Mouse (Mus musculus) left cerebral cortex, postnatal 14 days (tissue): ENCODE data around the gene Tspyl1. TPM values are rescaled to one million over a fixed set of nuclear protein-coding genes. Genes with fewer than 3 reads are reported as not detected.

Experiments
- DNase-seq, 2 experiments: peaks; one replicate each; pipeline ENCODE4 v3.0.0; 2021 to 2022; ENCODE audit warnings: low spot score in 2 of 2, mixed read lengths in 1 of 2
- intact Hi-C: fragments of 180-260 bp; cut with DNase I; formaldehyde crosslinking; loops from one replicate; pipeline ENCODE4 v1.15.1; 2025
- total RNA-seq, 2 experiments: library from RNA; stranded (reverse); gene quantifications; 2 replicates each; pipeline ENCODE4 v1.2.3; 2021

The Tspyl1 gene
- total RNA-seq, 2 experiments from 2014 or later = 122 to 124 TPM

DNA sequence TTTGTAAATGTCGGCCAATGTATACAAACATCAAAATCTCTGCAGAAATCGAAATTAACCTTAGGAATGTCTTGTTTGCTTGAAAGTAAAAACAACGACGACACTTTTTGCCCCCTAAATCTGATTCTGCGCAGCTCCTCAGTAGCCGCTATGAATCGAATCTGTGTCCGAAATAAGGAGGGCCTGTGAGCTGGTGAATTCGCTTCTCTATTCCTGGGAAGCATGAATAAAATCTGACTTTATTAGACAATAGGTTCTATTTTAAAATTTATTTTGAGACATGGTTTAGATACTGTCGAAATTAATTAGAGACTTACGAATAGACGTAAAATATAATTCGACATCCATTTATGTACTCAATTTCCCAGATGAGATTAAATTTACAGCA is 14.9 kb downstream of the Tspyl1 start:
- DNase-seq = no peak
- intact Hi-C loops = loop anchor here (2.0 kb wide), 1 partner anchor 14 kb away; the partner anchor contains the start of gene Tspyl1

DNA sequence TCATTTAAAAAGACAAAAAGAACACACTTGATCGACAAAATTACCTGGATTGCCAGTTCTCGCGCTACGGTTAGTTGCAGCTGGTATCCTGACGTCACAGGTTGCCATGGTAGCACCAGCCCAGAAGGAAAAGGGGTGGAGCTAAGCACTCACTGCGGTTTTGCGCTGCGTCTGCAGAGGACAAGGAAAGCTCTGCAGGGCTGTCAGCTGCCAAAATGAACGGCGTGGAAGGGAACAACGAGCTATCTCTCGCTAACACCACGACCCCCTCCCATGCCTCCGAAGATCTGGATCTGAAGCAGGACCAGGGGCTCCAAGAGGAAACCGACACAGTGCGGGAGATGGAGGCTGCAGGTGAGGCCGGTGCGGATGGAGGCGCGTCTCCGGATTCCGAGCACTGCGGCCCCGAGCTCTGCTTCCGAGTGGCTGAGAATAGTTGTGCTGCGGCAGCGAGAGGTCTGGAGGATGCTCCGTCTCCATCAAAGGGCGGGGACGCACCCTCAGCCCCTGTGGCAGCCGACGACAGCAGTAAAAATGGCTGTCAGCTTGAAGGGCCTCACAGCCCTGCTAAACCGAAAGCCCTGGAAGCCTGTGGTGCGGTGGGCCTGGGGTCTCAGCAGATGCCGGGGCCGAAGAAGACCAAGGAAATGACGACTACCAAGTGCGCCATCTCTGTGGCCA is 15.4 kb downstream of the Tspyl1 start, which contains the start of gene Tspyl4:
Tspyl4 (plus strand) TSS at position 144 of the 681 bp plus-strand sequence.
- intact Hi-C loops = loop anchor here (2.0 kb wide), 1 partner anchor 15 kb away; the partner anchor contains the start of gene Tspyl1
- DNase-seq = peak; percentile 96 to 97

DNA sequence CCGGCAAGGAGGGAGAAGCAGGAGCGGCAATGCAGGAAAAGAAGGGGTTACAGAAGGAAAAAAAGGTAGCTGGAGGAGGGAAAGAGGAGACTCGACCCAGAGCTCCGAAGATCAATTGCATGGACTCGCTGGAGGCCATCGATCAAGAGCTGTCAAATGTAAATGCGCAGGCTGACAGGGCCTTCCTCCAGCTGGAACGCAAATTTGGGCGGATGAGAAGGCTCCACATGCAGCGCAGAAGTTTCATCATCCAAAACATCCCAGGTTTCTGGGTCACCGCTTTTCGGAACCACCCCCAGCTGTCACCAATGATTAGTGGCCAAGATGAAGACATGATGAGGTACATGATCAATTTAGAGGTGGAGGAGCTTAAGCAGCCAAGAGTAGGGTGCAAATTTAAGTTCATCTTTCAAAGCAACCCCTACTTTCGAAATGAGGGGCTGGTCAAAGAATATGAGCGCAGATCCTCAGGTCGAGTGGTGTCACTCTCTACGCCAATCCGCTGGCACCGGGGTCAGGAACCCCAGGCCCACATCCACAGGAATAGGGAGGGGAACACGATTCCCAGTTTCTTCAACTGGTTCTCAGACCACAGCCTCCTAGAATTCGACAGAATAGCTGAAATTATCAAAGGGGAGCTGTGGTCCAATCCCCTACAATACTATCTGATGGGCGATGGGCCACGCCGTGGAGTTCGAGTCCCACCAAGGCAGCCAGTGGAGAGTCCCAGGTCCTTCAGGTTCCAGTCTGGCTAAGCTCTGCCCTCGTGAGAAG is 16.2 kb downstream of the Tspyl1 start:
- intact Hi-C loops = loop anchor here (2.0 kb wide), 1 partner anchor 15 kb away; the partner anchor contains the start of gene Tspyl1

DNA sequence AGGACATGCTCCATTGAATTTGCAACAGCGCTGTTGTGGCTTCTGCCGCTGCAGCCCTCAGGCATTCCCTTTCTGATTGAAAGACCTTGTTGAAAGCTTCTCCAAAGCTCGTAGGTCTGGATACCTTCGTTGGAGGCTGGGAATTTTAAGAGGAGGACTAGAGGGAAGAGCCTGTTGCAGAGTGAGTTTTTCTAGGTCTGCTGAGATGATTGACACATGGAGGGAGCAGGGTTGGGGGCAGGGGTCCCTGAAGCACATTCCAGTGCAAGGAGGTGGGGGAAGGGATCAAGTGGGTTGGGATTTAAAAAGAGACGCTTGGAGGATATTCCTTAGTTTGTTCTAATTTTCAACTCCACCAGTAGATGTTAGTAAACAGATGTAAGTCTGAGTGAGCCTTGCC is 18.4 kb downstream of the Tspyl1 start:
- no peak for DNase-seq
- intact Hi-C loops = no loop called here

More for the DNA sequence above, 16.2 kb downstream of the Tspyl1 start:
- DNase-seq = peak in 1 of 2 experiments; percentile 29

DNA sequence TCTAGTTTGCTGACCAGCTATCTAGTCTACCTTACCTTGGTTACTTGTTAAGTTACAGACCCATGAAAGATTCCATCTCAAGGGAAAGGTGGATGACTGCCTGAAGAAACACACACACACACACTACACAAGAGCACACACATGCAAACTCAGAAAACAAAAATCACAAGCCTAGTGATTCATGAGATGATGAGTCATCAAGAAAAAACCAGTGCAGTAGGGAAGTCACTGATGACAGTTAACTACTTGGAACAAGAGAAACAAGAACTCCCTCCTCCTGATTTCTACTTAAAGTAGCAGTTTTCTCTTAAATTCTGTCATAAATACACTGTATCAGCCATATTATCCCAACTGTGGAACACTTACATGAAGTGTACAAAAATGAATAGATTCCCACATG is 25.1 kb downstream of the Tspyl1 start:
- intact Hi-C loops = no loop called here
- DNase-seq = no peak

DNA sequence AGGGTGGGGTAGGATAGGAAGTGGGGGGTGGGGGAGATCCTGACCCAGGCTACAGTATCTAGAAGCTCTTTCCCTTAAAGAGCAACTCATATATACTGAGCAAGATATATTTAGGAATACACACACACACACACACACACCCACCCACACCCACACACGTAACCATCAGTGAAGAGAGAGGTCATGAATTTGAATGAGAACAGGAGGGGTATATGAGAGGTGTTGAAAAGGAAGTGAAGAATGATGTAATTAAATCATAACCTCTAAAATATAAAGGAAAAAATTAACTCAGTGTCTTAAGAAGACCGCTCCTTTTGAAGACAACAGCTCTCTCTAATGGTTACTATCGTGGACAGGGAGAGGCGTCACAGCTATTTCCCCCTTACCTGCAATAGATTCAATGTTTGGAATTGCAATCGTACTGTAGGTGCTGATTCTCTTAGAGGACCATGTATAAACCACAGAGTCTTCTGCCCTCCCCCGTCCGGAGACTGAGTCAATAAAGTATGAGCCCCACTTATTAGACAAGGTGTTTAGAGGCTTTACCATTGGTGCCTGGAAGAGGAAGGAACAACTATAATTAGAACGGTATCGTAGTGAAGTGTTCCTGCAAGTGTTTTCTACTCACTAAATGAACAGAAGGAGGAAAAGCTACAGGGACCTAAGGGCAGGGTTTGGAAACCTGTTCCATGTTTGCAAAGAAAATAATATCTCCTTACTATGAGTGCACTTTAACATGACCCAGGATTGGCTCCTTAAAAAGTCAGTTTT is 28.1 kb downstream of the Tspyl1 start:
- DNase-seq = no peak
- intact Hi-C loops = no loop called here

DNA sequence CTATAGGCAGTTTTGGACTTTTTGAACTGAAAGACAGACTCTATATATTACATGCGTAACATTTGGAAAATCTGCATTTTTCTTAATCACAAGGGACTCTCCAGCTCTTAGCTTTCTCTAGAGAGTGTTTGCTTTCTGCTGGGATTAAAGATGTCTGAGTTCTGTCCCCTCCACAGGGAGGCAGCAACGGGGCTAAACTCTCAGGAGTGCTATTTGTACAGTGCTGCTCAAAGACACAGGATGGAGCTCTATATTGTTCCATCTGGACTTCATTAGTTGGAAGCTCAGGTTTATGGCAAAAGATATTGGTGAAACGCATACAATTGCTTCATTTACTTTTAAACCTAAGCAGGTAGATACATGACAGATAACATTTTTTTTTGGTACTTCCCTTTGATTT is 30.5 kb downstream of the Tspyl1 start:
- intact Hi-C loops = no loop called here
- no peak for DNase-seq

DNA sequence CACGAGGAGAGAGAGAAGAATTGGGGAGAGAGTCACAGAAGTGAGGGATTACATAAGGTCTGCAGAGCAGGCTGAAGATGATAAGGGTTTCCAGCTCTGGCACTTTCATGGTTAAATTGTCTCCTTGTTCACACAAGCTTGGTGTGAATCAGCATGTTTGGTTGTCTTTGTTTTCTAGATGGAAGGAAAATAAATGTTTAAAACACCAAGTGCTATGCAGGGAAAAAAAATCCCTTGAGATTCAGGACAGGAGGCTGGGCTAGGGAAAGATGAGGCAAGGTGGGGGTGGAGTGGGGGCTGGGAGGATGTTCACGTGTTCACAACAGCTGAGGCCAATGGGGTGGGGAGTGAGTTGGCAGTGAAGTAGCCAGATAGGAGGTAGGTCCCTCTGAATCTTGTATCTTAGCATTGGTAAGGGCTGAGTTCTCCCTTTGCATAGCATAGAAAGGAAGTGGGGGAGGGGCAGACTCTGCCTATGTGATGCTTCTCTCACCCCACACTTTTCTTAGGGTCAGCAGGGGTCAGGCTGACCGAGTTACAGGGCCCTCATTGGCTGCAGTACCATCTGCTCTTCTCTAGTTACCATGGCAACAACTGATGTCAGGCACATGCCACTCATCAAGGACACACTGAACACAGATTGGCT is 34.7 kb downstream of the Tspyl1 start:
- intact Hi-C loops = no loop called here

DNA sequence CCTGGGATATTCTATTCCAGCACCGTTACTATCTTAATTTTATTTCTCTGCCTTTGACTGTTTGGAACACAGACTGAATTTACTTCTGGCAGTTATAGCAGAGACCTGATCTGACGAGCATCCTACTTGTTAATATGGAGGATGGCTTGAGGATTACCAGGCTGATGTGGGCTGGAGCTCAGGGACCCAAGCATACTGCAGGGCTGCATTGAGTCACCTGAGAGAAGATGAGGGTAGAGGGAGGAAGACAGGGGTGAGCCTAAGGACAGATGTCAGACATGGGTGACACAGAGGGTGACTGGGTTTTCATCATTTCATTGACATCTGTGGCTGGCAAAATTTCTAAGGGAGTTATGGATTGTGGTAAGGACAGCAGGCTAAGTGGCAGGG is 35.2 kb downstream of the Tspyl1 start:
- intact Hi-C loops = no loop called here
- no peak for DNase-seq

More for the DNA sequence above, 34.7 kb downstream of the Tspyl1 start:
- DNase-seq = peak; percentile 73 to 91

DNA sequence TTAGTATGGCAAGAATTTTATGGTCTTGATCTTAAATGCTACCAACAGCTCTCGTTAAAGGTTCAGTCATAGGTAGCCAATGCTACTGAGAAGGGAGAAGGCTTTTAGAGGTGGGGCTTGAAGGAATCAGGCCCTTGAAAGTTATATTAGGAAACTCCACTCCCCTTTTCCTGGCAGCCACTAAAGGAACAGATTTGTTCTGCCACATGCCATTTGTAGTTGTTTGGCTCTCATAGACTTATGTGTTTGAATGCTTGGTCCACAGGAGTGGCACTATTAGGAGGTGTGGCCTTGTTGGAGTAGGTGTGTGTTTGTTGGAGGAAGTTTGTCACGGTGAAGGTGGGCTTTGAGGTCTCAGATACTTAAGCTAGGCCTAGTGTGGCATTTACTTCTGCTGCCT is 38.8 kb downstream of the Tspyl1 start:
- intact Hi-C loops = no loop called here

DNA sequence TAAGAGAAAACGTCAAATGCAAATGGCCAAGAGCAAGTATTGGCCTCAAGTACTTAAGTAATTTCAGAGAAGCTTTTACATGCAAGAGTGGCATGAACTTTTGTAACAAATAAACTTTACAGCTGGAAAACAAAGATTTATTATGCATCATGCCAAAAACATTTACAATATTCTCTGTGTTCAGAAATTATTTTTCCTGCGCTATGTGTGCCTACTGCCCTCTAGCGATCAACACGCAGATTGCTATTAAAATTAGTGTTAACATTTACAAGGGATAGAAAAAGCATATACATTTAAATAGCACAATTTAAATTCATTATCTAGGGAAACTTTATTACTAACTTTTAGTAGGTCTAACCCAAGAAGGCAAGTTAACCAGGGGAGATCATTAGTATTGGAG is 44.7 kb downstream of the Tspyl1 start:
- intact Hi-C loops = loop anchor here (2.0 to 5.0 kb wide), 2 partner anchors 44 to 290 kb away; partner anchors contain the start of genes Trappc3l and Tspyl1
- peak; percentile 23 to 28 for DNase-seq

More for the DNA sequence above, 38.8 kb downstream of the Tspyl1 start:
- no peak for DNase-seq

DNA sequence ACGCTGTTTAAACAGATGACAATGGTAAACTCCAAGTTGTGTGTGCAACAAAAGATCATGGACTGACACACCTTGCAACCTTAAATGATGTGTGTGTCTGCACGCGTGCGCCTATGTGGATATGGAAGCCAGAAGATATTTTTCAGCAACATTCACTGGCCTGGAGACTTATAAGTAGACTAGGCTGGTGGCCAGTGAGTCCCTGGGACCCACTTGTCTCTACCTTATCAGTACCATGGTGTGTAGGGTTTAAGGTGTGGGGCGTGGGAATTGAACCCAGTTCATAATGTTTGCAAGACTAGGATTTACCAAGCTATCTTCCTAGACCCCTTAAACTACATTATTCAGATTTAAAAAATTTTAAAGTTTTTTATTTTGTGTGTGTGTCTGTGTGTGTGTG is 45.2 kb downstream of the Tspyl1 start:
- no peak for DNase-seq
- intact Hi-C loops = loop anchor here (2.0 to 5.0 kb wide), 2 partner anchors 45 to 290 kb away; partner anchors contain the start of genes Trappc3l and Tspyl1

DNA sequence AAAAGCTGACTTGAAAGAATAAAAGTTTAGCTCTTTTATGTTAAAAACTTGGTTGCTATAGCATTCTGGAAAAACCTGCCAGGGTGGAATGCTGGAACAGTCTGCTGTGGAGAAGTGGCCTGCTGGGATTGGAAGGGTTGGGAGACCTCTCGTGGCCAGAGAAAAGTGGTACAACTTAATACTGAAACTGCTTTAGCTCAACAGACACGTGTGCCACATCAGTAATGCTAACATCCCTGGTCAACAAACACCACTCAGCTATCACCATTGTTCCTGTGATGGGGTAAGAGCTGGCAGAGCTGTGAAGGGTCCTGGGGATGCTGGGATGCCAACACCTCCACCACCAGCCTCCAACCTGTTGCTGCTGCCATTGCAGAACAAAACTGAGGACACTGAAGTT is 46.3 kb downstream of the Tspyl1 start:
- peak; percentile 68 to 74 for DNase-seq

More for the DNA sequence above, 46.3 kb downstream of the Tspyl1 start:
- intact Hi-C loops = loop anchor here (5.0 kb wide), 1 partner anchor 46 kb away; the partner anchor contains the start of gene Tspyl1

Other genes with a start within 250 kb of the Tspyl1 start
- gene Trappc3l, start 244.6 kb upstream of the Tspyl1 start, total RNA-seq = not detected
- gene Calhm4, start 237.9 kb upstream of the Tspyl1 start, total RNA-seq = not detected
- 1 to 10 TPM; 1.9 to 2.5 TPM for gene Calhm5, start 185.7 kb upstream of the Tspyl1 start, total RNA-seq
- under 1 TPM in 1 of 2 experiments, not detected in 1; 0.51 TPM for gene Calhm6, start 154.2 kb upstream of the Tspyl1 start, total RNA-seq
- gene Dse, start 74.5 kb upstream of the Tspyl1 start, total RNA-seq = 1 to 10 TPM; 6.0 to 7.5 TPM
- 100 to 1,000 TPM; 351 TPM for gene Tspyl4, start 15.3 kb downstream of the Tspyl1 start, total RNA-seq
- under 1 TPM; 0.40 to 0.62 TPM for gene Col10a1, start 107.8 kb downstream of the Tspyl1 start, total RNA-seq
- gene Nt5dc1, start 136.4 kb downstream of the Tspyl1 start, total RNA-seq = 1 to 10 TPM; 1.8 to 2.0 TPM
- gene Frk, start 201.2 kb downstream of the Tspyl1 start, total RNA-seq = under 1 TPM; 0.57 to 0.61 TPM